Mouse (Mus musculus): Measurements from ENCODE around the gene Slc35e3.

DNA sequence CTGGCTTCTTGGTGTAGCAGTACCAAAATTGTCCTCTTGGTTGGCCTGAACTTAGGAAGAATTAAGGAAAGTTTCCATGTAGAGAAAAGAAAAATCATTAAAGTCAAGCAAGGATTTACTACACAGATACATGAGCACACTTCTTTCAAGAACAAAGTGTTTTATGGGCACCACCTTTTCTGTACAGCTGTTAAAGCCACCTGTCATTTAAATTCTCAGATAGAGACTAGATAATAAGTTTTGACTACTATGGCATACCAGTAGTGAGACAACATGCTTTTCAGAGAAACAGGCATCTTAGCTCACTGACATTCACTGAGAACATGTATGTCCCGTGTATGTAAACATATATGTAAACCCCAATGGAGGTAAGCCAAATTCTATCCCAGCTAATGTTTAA lies 43.8 kb upstream of the Slc35e3 start:
- TF ChIP-seq POLR2A (IDR thresholded peaks at IDR 0.05; ENCODE audit: insufficient read depth, low read length) (no peak), CTCF (IDR thresholded peaks at IDR 0.05; ENCODE audit: low read depth, low read length) (no peak), EP300 (IDR thresholded peaks at IDR 0.05; ENCODE audit: insufficient read depth, low read depth, low read length) (no peak)
